Mouse (Mus musculus) erythroblast, embryonic 14.5 days (primary cell): Measurements from ENCODE around the gene Mcrip2. TPM values are rescaled to one million over a fixed set of nuclear protein-coding genes. Genes with fewer than 3 reads are reported as not detected.

Source experiments
- H3K27me3 ChIP-seq: 2 replicates; pipeline ENCODE4 v1.6.1; 2012; ENCODE audit warnings: inconsistent platforms; ENCODE audit not compliant: control insufficient read depth
- H3K36me3 ChIP-seq: 2 replicates; pipeline ENCODE4 v1.6.1; 2012; ENCODE audit warnings: mild to moderate bottlenecking, inconsistent platforms; ENCODE audit not compliant: control insufficient read depth
- H3K4me1 ChIP-seq: 2 replicates; pipeline ENCODE4 v1.6.1; 2012; ENCODE audit warnings: inconsistent platforms; ENCODE audit not compliant: control insufficient read depth
- H3K4me3 ChIP-seq: replicated peaks from 2 replicates; pipeline ENCODE3; 2012; ENCODE audit warnings: moderate library complexity, mild to moderate bottlenecking, inconsistent platforms
- H3K9me3 ChIP-seq: 2 replicates; pipeline ENCODE4 v1.6.1; 2012; ENCODE audit warnings: low read length, inconsistent platforms, mixed read lengths; ENCODE audit not compliant: control insufficient read depth
- GATA1 ChIP-seq: IDR thresholded peaks from 2 replicates; pipeline ENCODE4 v1.6.1; 2012; ENCODE audit warnings: low read length, inconsistent platforms, mixed read lengths
- TAL1 ChIP-seq: IDR thresholded peaks from 3 replicates; pipeline ENCODE4 v1.6.1; 2012; ENCODE audit warnings: low read length, inconsistent platforms, mixed read lengths
- polyA plus RNA-seq: library from polyadenylated mRNA; stranded (reverse); fragments of >175 nt; gene quantifications from 2 replicates; pipeline ENCODE4 v1.2.3, GENCODE M21; 2012

Mcrip2 gene
- polyA plus RNA-seq, 1 experiment: 4.0 TPM

- H3K27me3 ChIP-seq: no peaks in the 10 kb centered on the region
- peaks cover 64% of the 10 kb centered on the region for H3K36me3 ChIP-seq
- TF ChIP-seq GATA1: no peak
- no peak for TF ChIP-seq TAL1
- H3K4me1 ChIP-seq: peaks cover 92% of the 10 kb centered on the region
- H3K4me3 ChIP-seq: peak overlapping the region; percentile 73
- no peaks in the 10 kb centered on the region for H3K9me3 ChIP-seq
These were observed 40.4 kb downstream of the Mcrip2 start for GRCm38 (mm10) chr17:25828223-25828594.

GRCm38 (mm10) chr17:25827546-25828222 lies 40.9 kb downstream of the Mcrip2 start:
- Histone ChIP-seq H3K27me3 (peaks cover 2% of the 10 kb centered on the region), H3K9me3 (no peaks in the 10 kb centered on the region), H3K4me1 (peaks cover 93% of the 10 kb centered on the region), H3K4me3 (no peak overlapping the region), H3K36me3 (peaks cover 64% of the 10 kb centered on the region)
- TF ChIP-seq GATA1 (no peak), TAL1 (no peak)

GRCm38 (mm10) chr17:25827011-25827410 lies 41.6 kb downstream of the Mcrip2 start:
- TF ChIP-seq GATA1: no peak
- no peak for TF ChIP-seq TAL1
- H3K4me3 ChIP-seq: no peak overlapping the region
- H3K27me3 ChIP-seq: peaks cover 8% of the 10 kb centered on the region
- peaks cover 91% of the 10 kb centered on the region for H3K4me1 ChIP-seq
- H3K36me3 ChIP-seq: peaks cover 64% of the 10 kb centered on the region
- no peaks in the 10 kb centered on the region for H3K9me3 ChIP-seq

- Histone ChIP-seq H3K36me3 (peaks cover 55% of the 10 kb centered on the region), H3K27me3 (peaks cover 17% of the 10 kb centered on the region), H3K9me3 (no peaks in the 10 kb centered on the region), H3K4me1 (peaks cover 81% of the 10 kb centered on the region), H3K4me3 (no peak overlapping the region)
- TF ChIP-seq TAL1: no peak
- TF ChIP-seq GATA1: no peak
These were observed 42.5 kb downstream of the Mcrip2 start for GRCm38 (mm10) chr17:25825984-25826570.

GRCm38 (mm10) chr17:25825311-25825710 lies 43.3 kb downstream of the Mcrip2 start:
- H3K4me1 ChIP-seq: peaks cover 74% of the 10 kb centered on the region
- no peaks in the 10 kb centered on the region for H3K9me3 ChIP-seq
- H3K4me3 ChIP-seq: peak overlapping the region; percentile 73
- TF ChIP-seq TAL1 (no peak), GATA1 (no peak)
- peaks cover 24% of the 10 kb centered on the region for H3K27me3 ChIP-seq
- H3K36me3 ChIP-seq: peaks cover 47% of the 10 kb centered on the region

- Histone ChIP-seq H3K27me3 (peaks cover 32% of the 10 kb centered on the region), H3K4me3 (peak overlapping the region; percentile 73), H3K4me1 (peaks cover 70% of the 10 kb centered on the region)
These were observed 44.0 kb downstream of the Mcrip2 start for GRCm38 (mm10) chr17:25824362-25825142.

GRCm38 (mm10) chr17:25823452-25823851 lies 45.1 kb downstream of the Mcrip2 start, which contains the start of gene Wdr24:
Wdr24 (plus strand) TSS chr17:25823627.
- peaks cover 43% of the 10 kb centered on the region for H3K27me3 ChIP-seq
- H3K4me1 ChIP-seq: peaks cover 66% of the 10 kb centered on the region
- H3K36me3 ChIP-seq: peaks cover 34% of the 10 kb centered on the region
- no peaks in the 10 kb centered on the region for H3K9me3 ChIP-seq
- TF ChIP-seq TAL1: no peak
- no peak for TF ChIP-seq GATA1
- peak within 1 kb of the TSS; percentile 73 for H3K4me3 ChIP-seq

More at GRCm38 (mm10) chr17:25824362-25825142, 44.0 kb downstream of the Mcrip2 start:
- no peaks in the 10 kb centered on the region for H3K9me3 ChIP-seq
- H3K36me3 ChIP-seq: peaks cover 39% of the 10 kb centered on the region
- TF ChIP-seq GATA1 (no peak), TAL1 (no peak)

GRCm38 (mm10) chr17:25818851-25819780 lies 49.4 kb downstream of the Mcrip2 start:
- Histone ChIP-seq H3K36me3 (no peaks in the 10 kb centered on the region), H3K4me3 (peak overlapping the region; percentile 7), H3K4me1 (peaks cover 26% of the 10 kb centered on the region), H3K27me3 (peaks cover 80% of the 10 kb centered on the region), H3K9me3 (no peaks in the 10 kb centered on the region)
- TF ChIP-seq TAL1: no peak
- no peak for TF ChIP-seq GATA1
